ENCODE assay signal across 9 mouse cellular contexts in genomic region chr2:31822524-31823371, GRCm38 (mm10). TPM values are rescaled to one million over a fixed set of nuclear protein-coding genes. Genes with fewer than 3 reads are reported as not detected.
DNase-seq lines count a peak whose midpoint lies in the region; ATAC-seq and TF ChIP-seq lines count a peak whose summit lies in the region.
"Had no signal": no experiment of that assay in that cellular context is flagged by ENCODE, and none has a peak within 500 bp of the region (broad histone marks: within the 10 kb centered on the region; RNA-seq: fewer than 3 reads in every experiment).

No protein-coding gene starts in this region.

- peak; percentile 64 for DNase-seq in 3134 (ENCODE audit: extremely low read depth, insufficient read length, low spot score)
- no peak for DNase-seq in forebrain, embryonic 10.5 days (ENCODE audit: extremely low spot score, low spot score)
- DNase-seq in layer of hippocampus, adult 18-20 months (ENCODE audit: low spot score in 2 of 2): peak; percentile 81 to 92
- peak; percentile 58 for DNase-seq in liver, postnatal 0 days
- DNase-seq in urinary bladder, adult 2 months (ENCODE audit: low spot score): no peak
- DNase-seq in kidney, adult 11 months: no peak

- peaks cover 55% of the 10 kb centered on the region for H3K27me3 ChIP-seq in E14TG2a.4 (ENCODE audit: insufficient read depth, low read length)
- peaks cover 53% of the 10 kb centered on the region for H3K27me3 ChIP-seq in forebrain, embryonic 10.5 days (ENCODE audit: poor library complexity, severe bottlenecking)
- peaks cover 14% of the 10 kb centered on the region for H3K27me3 ChIP-seq in liver, postnatal 0 days (ENCODE audit: insufficient read depth, low read length)

- 22% methylated on average over 39 of the region's 39 CpGs for WGBS in forebrain, embryonic 10.5 days
- 16% methylated on average over 39 of the region's 39 CpGs for WGBS in liver, postnatal 0 days (ENCODE audit: insufficient replicate concordance)

- H3K9ac ChIP-seq in liver, postnatal 0 days (replicated peaks): no peak overlapping the region

- H3K4me1 ChIP-seq in E14TG2a.4 (replicated peaks; ENCODE audit: low read depth, low read length): peaks cover 36% of the 10 kb centered on the region
- H3K4me1 ChIP-seq in forebrain, embryonic 10.5 days: peaks cover 27% of the 10 kb centered on the region
- H3K4me1 ChIP-seq in liver, postnatal 0 days (ENCODE audit: insufficient read depth): peaks cover 9% of the 10 kb centered on the region

- ATAC-seq in liver, postnatal 0 days: no peak
- peak; percentile 67 for ATAC-seq in neutrophil, adult 5-6 weeks (ENCODE audit: extremely low read depth, insufficient number of reproducible peaks, low FRiP score, poor library complexity, severe bottlenecking)

- peak overlapping the region; percentile 60 for H3K4me3 ChIP-seq in E14TG2a.4 (replicated peaks; ENCODE audit: low read length)
- peak overlapping the region; percentile 42 for H3K4me3 ChIP-seq in forebrain, embryonic 10.5 days
- no peak overlapping the region for H3K4me3 ChIP-seq in liver, postnatal 0 days (ENCODE audit: low read depth, low read length)

- H3K36me3 ChIP-seq in E14TG2a.4 (ENCODE audit: insufficient read depth, low read length): no peaks in the 10 kb centered on the region
- no peaks in the 10 kb centered on the region for H3K36me3 ChIP-seq in forebrain, embryonic 10.5 days (replicated peaks)
- no peaks in the 10 kb centered on the region for H3K36me3 ChIP-seq in liver, postnatal 0 days (replicated peaks; ENCODE audit: insufficient read depth, low read length)

- no peak for TF ChIP-seq CTCF in E14TG2a.4 (conservative IDR thresholded peaks at IDR 0.05; ENCODE audit: low read length)
- no peak for TF ChIP-seq CTCF in liver, postnatal 0 days (IDR thresholded peaks at IDR 0.05; ENCODE audit: low read depth)

- 0 out of 2 replicates have a peak overlapping the region, but pooled peaks have one; percentile 22 for H3K27ac ChIP-seq in forebrain, embryonic 10.5 days
- no peak overlapping the region for H3K27ac ChIP-seq in liver, postnatal 0 days (ENCODE audit: low read depth)

- no peak for TF ChIP-seq EP300 in liver, postnatal 0 days (IDR thresholded peaks at IDR 0.05; ENCODE audit: low read depth)

- no peaks in the 10 kb centered on the region for H3K9me3 ChIP-seq in E14TG2a.4 (ENCODE audit: low read length)
- no peaks in the 10 kb centered on the region for H3K9me3 ChIP-seq in forebrain, embryonic 10.5 days
- H3K9me3 ChIP-seq in liver, postnatal 0 days (ENCODE audit: low read length): no peaks in the 10 kb centered on the region

- H3K4me2 ChIP-seq in liver, postnatal 0 days (ENCODE audit: low read depth, low read length): peak overlapping the region; percentile 39

RNA-seq across cellular contexts. Expression of gene Qrfp, which starts 12.4 kb away (rescaled TPM):
- 0.09 and 0.14 TPM in 2 replicates for polyA plus RNA-seq in forebrain, embryonic 10.5 days (2016; fragmentation: Nextera tagmentation; extraction: Ambion mirVana)
- total RNA-seq in layer of hippocampus, adult 18-20 months (2021): not detected
- 0.07 and 0.08 TPM in 2 replicates for polyA plus RNA-seq in liver, postnatal 0 days (2015; fragmentation: Nextera tagmentation; extraction: Ambion mirVana)
- 2.6 and 2.8 TPM in 2 replicates for total RNA-seq in neutrophil, adult 5-6 weeks (2017)
- 0.03 TPM in 2 replicates for polyA plus RNA-seq in urinary bladder, adult 2 months (2012; rRNA removed)
- polyA plus RNA-seq: cortical plate, adult 2 months had no signal

RNA-seq across cellular contexts. Expression of gene Fibcd1, which starts 23.1 kb away (rescaled TPM):
- 0.07 and 0.19 TPM in 2 replicates for polyA plus RNA-seq in forebrain, embryonic 10.5 days (2016; fragmentation: Nextera tagmentation; extraction: Ambion mirVana)
- 100 to 1,000 TPM; 121 to 127 TPM for total RNA-seq in layer of hippocampus, adult 18-20 months (2021)
- polyA plus RNA-seq in liver, postnatal 0 days (2015; fragmentation: Nextera tagmentation; extraction: Ambion mirVana): not detected in 2 replicates
- total RNA-seq in neutrophil, adult 5-6 weeks (2017): not detected in 2 replicates
- 0.01 and 0.04 TPM in 2 replicates for polyA plus RNA-seq in urinary bladder, adult 2 months (2012; rRNA removed)

Comparison
In these comparisons a context has a peak if more than half of its experiments do, and no peak if none do; other contexts are left out.
1. DNase-seq: peak in 3134 (single experiment), layer of hippocampus, adult 18-20 months (2 of 2) and liver, postnatal 0 days (single experiment); none in forebrain, embryonic 10.5 days (single experiment), urinary bladder, adult 2 months (single experiment) and kidney, adult 11 months (single experiment).